Mouse (Mus musculus) macrophage (primary cell): ENCODE measurements around the gene Wdr59. TPM values are rescaled to one million over a fixed set of nuclear protein-coding genes. Genes with fewer than 3 reads are reported as not detected.
A peak's percentile ranks its signal among the peaks of the same experiment; 100 is the strongest.

Experiments
- H3K27ac ChIP-seq: fragments of 350-480 bp; formaldehyde crosslinking; 2 replicates; pipeline ENCODE4 v1.9.0; 2021
- H3K36me3 ChIP-seq: fragments of 350-480 bp; formaldehyde crosslinking; 2 replicates; pipeline ENCODE4 v1.9.0; 2021; ENCODE audit errors: inconsistent target
- H3K4me3 ChIP-seq: fragments of 350-480 bp; formaldehyde crosslinking; 2 replicates; pipeline ENCODE4 v1.9.0; 2021; ENCODE audit errors: inconsistent target
- H3K79me2 ChIP-seq: fragments of 350-480 bp; formaldehyde crosslinking; 2 replicates; pipeline ENCODE4 v1.9.0; 2021; ENCODE audit errors: inconsistent target
- WGBS: methylation state at CpG from one replicate; pipeline ENCODE4 v1.1.7; 2026; ENCODE audit warnings: inconsistent platforms; ENCODE audit not compliant: missing documents; 5-methylcytosine and 5-hydroxymethylcytosine counted together
- polyA plus RNA-seq: library from polyadenylated mRNA; stranded (reverse); fragments of 250-400 nt; gene quantifications from 3 replicates; pipeline ENCODE4 v1.2.4, GENCODE M21; 2018; ENCODE audit warnings: inconsistent platforms

Gene Wdr59
- polyA plus RNA-seq, 1 experiment from 2014 or later: 4.6 TPM

GRCm38 (mm10) chr8:111550002-111550870 lies 28.3 kb upstream of the Wdr59 start:
- H3K79me2 ChIP-seq: peaks cover 100% of the 10 kb centered on the region
- peak overlapping the region; percentile 54 for H3K27ac ChIP-seq
- no peak overlapping the region for H3K4me3 ChIP-seq
- 41% methylated on average over 9 of the region's 9 CpGs for WGBS
- no peaks in the 10 kb centered on the region for H3K36me3 ChIP-seq

- Histone ChIP-seq H3K4me3 (no peak overlapping the region), H3K36me3 (no peaks in the 10 kb centered on the region), H3K27ac (no peak overlapping the region), H3K79me2 (peaks cover 100% of the 10 kb centered on the region)
- whole genome bisulfite sequencing: 91% methylated on average over 6 of the region's 6 CpGs
These were observed 26.3 kb upstream of the Wdr59 start for GRCm38 (mm10) chr8:111548201-111548600.

- Histone ChIP-seq H3K79me2 (peaks cover 100% of the 10 kb centered on the region), H3K36me3 (no peaks in the 10 kb centered on the region), H3K4me3 (no peak overlapping the region), H3K27ac (no peak overlapping the region)
- WGBS: 94% methylated on average over 3 of the region's 3 CpGs
These were observed 25.3 kb upstream of the Wdr59 start for GRCm38 (mm10) chr8:111547144-111547543.

- no peaks in the 10 kb centered on the region for H3K36me3 ChIP-seq
- peaks cover 100% of the 10 kb centered on the region for H3K79me2 ChIP-seq
- H3K27ac ChIP-seq: peak overlapping the region; percentile 12; the same call in 1 of the 2 replicates
- no peak overlapping the region for H3K4me3 ChIP-seq
- 43% methylated on average over 8 of the region's 8 CpGs for WGBS
These were observed 23.7 kb upstream of the Wdr59 start for GRCm38 (mm10) chr8:111545406-111546156.

DNA sequence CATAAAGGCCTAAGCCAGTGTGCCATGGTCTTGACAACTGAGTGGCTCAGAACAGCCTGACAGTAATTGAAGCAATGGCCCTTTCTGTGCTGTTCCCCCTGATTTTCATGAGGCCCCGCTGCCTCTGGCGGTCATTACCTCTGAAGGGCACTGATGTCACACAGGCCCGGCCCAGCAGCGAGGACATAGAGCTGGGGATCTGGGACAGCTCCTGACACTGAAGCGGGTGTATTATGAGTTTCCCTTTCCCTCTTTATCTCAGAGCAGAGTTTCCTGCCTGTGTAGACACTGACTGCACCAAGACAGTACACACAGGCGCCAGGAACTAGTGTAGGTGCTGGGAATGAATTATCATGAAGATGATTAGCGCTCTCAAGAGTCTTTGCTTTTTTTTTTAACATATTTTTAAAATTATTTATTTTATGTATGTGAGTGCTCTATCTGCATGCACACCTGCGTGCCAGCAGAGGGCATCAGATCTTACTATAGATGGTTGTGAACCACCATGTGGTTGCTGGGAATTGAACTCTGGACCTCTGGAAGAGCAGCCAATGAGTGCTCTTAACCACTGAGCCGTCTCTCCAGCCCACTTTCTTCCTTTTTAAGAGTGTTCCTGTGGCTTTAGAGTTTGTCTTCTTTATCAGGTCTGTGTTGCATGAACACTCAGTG lies 22.0 kb upstream of the Wdr59 start:
- Histone ChIP-seq H3K27ac (no peak overlapping the region), H3K79me2 (peaks cover 99% of the 10 kb centered on the region), H3K36me3 (no peaks in the 10 kb centered on the region), H3K4me3 (no peak overlapping the region)
- 91% methylated on average over 9 of the region's 9 CpGs for WGBS

DNA sequence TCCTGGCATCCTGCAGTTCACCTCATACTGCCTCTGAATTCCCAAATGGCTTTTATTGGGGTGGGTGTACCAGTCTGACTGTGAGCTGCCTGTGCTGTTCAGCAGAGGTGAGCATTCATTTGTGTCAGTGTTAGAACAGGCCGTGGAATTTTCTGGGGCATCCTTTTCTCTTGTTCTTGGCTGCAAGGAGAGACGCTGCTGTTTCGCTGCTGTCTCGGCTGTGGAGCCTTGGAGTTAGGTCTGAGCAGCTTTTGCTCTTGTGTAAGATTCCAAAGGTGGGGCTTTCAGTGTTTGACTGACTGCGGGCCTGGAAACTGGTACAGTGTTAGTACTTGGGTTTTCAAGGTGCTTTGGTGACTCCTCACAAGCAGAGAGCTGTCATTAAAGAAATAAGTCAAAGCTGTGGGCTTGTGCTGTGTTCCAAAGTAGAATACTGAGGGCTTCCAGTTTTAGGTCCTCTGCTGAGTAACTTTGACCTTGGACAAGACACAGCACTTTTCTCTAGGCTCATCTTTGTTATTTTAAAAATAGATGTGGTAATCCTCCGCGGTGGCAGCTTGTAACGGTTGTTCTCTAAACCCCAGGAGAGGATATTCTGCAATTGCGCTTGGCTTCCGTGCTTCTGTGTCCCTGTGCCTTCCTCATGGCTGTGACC lies 17.7 kb upstream of the Wdr59 start:
- Histone ChIP-seq H3K36me3 (no peaks in the 10 kb centered on the region), H3K4me3 (peak overlapping the region; percentile 80; the same call in 1 of the 2 replicates), H3K79me2 (peaks cover 76% of the 10 kb centered on the region), H3K27ac (peak overlapping the region; percentile 90)
- WGBS: 2% methylated on average over 10 of the region's 10 CpGs

DNA sequence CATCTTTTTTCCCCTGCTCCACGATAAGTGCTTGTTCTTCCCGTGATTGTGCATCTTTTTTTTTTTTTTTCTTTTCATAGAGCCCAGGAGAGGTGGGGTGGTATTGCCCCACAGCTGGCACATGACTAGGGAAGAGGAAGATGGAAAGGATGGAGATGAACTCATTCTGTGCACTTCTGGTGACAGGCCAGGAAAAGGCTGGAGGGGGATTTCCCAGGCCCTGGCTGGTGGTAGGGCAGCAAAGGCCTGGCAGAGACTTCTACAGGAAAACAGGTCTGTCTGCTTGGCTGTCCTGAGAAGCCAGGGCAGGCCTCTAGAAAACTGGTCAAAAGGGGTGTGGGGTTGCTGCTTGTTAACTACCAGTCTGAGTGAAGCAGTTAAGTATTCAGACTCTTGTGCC lies 16.3 kb upstream of the Wdr59 start:
- Histone ChIP-seq H3K36me3 (no peaks in the 10 kb centered on the region), H3K27ac (peak overlapping the region; percentile 90), H3K4me3 (peak overlapping the region; percentile 80), H3K79me2 (peaks cover 63% of the 10 kb centered on the region)
- 6% methylated on average over 2 of the region's 2 CpGs for WGBS

GRCm38 (mm10) chr8:111537765-111538158 lies 15.9 kb upstream of the Wdr59 start:
- H3K4me3 ChIP-seq: peak overlapping the region; percentile 80
- no peaks in the 10 kb centered on the region for H3K36me3 ChIP-seq
- peaks cover 58% of the 10 kb centered on the region for H3K79me2 ChIP-seq
- WGBS: 1% methylated on average over 8 of the region's 8 CpGs
- peak overlapping the region; percentile 90 for H3K27ac ChIP-seq

DNA sequence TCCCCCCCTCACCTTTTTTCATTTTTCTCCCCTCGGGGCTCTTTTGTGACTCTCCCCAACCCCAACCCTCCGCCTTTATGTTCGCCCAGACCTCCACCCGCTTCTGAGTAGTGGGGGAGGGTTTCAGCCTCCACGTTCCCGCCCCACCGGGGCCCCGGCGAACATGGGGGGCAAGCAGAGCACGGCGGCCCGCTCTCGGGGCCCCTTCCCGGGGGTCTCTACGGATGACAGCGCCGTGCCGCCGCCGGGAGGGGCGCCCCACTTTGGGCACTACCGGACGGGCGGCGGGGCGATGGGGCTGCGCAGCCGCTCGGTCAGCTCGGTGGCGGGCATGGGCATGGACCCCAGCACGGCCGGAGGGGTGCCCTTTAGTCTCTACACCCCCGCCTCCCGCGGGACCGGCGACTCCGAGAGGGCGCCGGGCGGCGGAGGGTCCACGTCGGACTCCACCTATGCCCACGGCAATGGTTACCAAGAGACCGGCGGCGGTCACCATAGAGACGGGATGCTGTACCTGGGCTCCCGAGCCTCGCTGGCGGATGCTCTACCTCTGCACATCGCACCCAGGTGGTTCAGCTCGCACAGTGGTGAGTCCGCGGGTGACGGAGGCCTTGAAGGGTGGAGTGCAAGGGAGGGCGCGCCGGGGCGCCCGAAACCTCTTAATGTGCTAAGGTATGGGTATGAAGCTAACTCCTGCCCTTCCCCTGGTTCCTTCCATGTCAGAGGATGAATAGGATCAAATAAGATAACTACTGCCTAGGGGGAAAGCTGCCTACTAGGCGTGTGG lies 15.3 kb upstream of the Wdr59 start:
- H3K36me3 ChIP-seq: no peaks in the 10 kb centered on the region
- WGBS: 1% methylated on average over 59 of the region's 64 CpGs
- H3K27ac ChIP-seq: peak overlapping the region; percentile 90

DNA sequence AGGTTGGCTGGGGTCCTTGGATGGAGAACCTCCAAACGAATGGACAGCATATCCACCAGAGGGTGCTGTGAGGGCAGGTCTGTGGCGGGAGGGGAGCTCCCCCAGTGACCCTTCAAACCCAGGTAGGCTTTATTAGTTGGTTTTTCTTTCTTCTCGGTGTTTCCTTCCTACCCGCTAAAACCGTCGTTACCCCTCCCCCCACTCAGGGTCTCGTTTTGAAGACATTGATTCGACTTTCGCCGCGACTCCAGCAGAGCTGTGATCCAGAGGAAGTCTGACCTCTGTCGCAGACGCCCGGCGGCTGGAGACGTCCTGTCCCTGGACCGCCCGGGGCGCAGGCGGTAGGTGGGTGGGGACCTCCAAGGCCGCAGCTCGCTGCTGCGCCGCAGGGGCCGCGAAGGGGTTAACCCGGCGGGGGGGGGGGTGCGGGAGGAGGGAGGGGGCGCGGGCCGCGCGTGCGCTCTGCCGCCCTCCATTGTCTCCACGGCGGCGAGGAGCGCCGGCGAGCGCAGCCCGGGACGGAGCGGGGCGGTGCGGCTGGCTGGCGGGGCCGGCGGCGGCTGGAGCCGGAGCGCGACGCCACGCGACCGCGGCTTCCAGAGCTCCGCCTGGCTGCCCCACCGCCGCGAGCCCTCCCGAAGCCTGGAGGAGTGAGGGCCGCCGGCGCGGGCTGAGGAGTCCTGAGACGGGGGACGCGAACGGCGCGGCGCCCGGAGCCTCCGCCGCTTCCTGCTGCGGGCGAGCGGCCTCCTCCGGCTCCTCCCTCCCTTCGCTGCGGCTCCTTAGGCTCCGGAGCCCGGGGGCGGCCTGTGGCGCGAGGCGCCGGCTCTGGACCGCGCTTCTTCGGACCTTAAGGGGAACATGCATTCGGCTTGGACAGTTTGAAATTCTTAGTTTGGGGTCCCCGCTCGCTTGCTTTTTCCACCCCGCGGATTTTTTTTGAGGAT lies 14.4 kb upstream of the Wdr59 start, which contains the start of gene Znrf1:
Gene Znrf1 (plus strand): TSS at position 67 of the 947 bp plus-strand sequence.
- no peaks in the 10 kb centered on the region for H3K36me3 ChIP-seq
- 0% methylated on average over 58 of the region's 100 CpGs for WGBS
- H3K4me3 ChIP-seq: peak within 1 kb of the TSS; percentile 80
- H3K79me2 ChIP-seq: peaks cover 44% of the 10 kb centered on the region
- peak within 1 kb of the TSS; percentile 67 for H3K27ac ChIP-seq

More for the DNA sequence above, 15.3 kb upstream of the Wdr59 start:
- H3K79me2 ChIP-seq: peaks cover 52% of the 10 kb centered on the region
- H3K4me3 ChIP-seq: peak overlapping the region; percentile 80

- Histone ChIP-seq H3K27ac (no peak overlapping the region), H3K36me3 (no peaks in the 10 kb centered on the region), H3K79me2 (peaks cover 36% of the 10 kb centered on the region), H3K4me3 (no peak overlapping the region)
- 61% methylated on average over 4 of the region's 5 CpGs for WGBS
These were observed 13.6 kb upstream of the Wdr59 start for GRCm38 (mm10) chr8:111535491-111535890.

DNA sequence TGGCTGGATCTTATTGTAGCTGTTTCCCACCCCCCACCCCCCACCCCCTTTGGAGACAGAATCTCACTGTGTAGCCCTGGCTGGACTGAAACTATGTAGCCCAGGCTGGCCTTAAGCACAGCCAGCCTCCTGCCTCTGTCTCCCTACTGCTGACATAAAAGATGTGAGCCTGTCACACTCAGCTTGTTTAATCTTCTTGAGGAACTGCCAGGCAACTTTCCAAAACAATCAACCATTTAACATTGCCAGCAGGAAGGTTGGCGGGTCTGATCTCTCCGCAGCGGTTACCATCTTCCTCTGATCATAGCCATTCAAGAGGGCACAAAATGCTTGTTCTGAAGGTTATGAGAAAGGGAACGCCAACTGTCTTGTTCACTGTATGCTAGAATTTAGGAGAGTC lies 11.6 kb upstream of the Wdr59 start:
- H3K36me3 ChIP-seq: no peaks in the 10 kb centered on the region
- H3K4me3 ChIP-seq: no peak overlapping the region
- H3K79me2 ChIP-seq: peaks cover 17% of the 10 kb centered on the region
- WGBS: 90% methylated on average over 4 of the region's 4 CpGs
- H3K27ac ChIP-seq: no peak overlapping the region

GRCm38 (mm10) chr8:111531621-111532020 lies 9.7 kb upstream of the Wdr59 start:
- Histone ChIP-seq H3K36me3 (no peaks in the 10 kb centered on the region), H3K27ac (no peak overlapping the region), H3K79me2 (no peaks in the 10 kb centered on the region), H3K4me3 (no peak overlapping the region)
- whole genome bisulfite sequencing: 97% methylated on average over 17 of the region's 17 CpGs
